Mouse (Mus musculus) stomach, postnatal 0 days (tissue): ENCODE measurements around the gene Ctdnep1.

Source experiments
- CTCF ChIP-seq: IDR thresholded peaks from 2 replicates; pipeline ENCODE4 v1.5.1; 2016; ENCODE audit warnings: antibody characterized with exemption, low read depth, mild to moderate bottlenecking, moderate library complexity
- EP300 ChIP-seq: optimal IDR thresholded peaks from 2 replicates; pipeline ENCODE3; 2016; ENCODE audit warnings: antibody characterized with exemption

- TF ChIP-seq CTCF = no peak
- TF ChIP-seq EP300 = no peak
Observed at GRCm38 (mm10) chr11:70000396-70000898, 19.5 kb downstream of the Ctdnep1 start, which contains the start of gene Dvl2.
